Mouse (Mus musculus) erythroblast, embryonic 14.5 days (primary cell): ENCODE results near the gene Slc8a1. TPM values are rescaled to one million over a fixed set of nuclear protein-coding genes. Genes with fewer than 3 reads are reported as not detected.

Experiments
- H3K27me3 ChIP-seq: 2 replicates; pipeline ENCODE4 v1.6.1; 2012; ENCODE audit warnings: inconsistent platforms; ENCODE audit not compliant: control insufficient read depth
- H3K36me3 ChIP-seq: 2 replicates; pipeline ENCODE4 v1.6.1; 2012; ENCODE audit warnings: mild to moderate bottlenecking, inconsistent platforms; ENCODE audit not compliant: control insufficient read depth
- H3K4me1 ChIP-seq: 2 replicates; pipeline ENCODE4 v1.6.1; 2012; ENCODE audit warnings: inconsistent platforms; ENCODE audit not compliant: control insufficient read depth
- H3K4me3 ChIP-seq: replicated peaks from 2 replicates; pipeline ENCODE3; 2012; ENCODE audit warnings: moderate library complexity, mild to moderate bottlenecking, inconsistent platforms
- H3K9me3 ChIP-seq: 2 replicates; pipeline ENCODE4 v1.6.1; 2012; ENCODE audit warnings: low read length, inconsistent platforms, mixed read lengths; ENCODE audit not compliant: control insufficient read depth
- GATA1 ChIP-seq: IDR thresholded peaks from 2 replicates; pipeline ENCODE4 v1.6.1; 2012; ENCODE audit warnings: low read length, inconsistent platforms, mixed read lengths
- TAL1 ChIP-seq: IDR thresholded peaks from 3 replicates; pipeline ENCODE4 v1.6.1; 2012; ENCODE audit warnings: low read length, inconsistent platforms, mixed read lengths
- polyA plus RNA-seq: library from polyadenylated mRNA; stranded (reverse); fragments of >175 nt; gene quantifications from 2 replicates; pipeline ENCODE4 v1.2.3, GENCODE M21; 2012

The Slc8a1 gene
- polyA plus RNA-seq, 1 experiment, result not detected

GRCm38 (mm10) chr17:81403121-81403520 is 335.1 kb downstream of the Slc8a1 start:
- Histone ChIP-seq H3K4me1 (no peaks in the 10 kb centered on the region), H3K27me3 (no peaks in the 10 kb centered on the region), H3K4me3 (no peak overlapping the region), H3K9me3 (0 out of 2 replicates have a peak, but pooled peaks cover 3% of the 10 kb centered on the region), H3K36me3 (no peaks in the 10 kb centered on the region)
- TF ChIP-seq GATA1, result no peak
- no peak for TF ChIP-seq TAL1

GRCm38 (mm10) chr17:81402636-81403035 is 335.5 kb downstream of the Slc8a1 start:
- no peak overlapping the region for H3K4me3 ChIP-seq
- H3K27me3 ChIP-seq, result no peaks in the 10 kb centered on the region
- TF ChIP-seq GATA1 (no peak), TAL1 (no peak)
- H3K4me1 ChIP-seq, result no peaks in the 10 kb centered on the region
- H3K36me3 ChIP-seq, result no peaks in the 10 kb centered on the region
- H3K9me3 ChIP-seq, result 0 out of 2 replicates have a peak, but pooled peaks cover 3% of the 10 kb centered on the region

- no peaks in the 10 kb centered on the region for H3K27me3 ChIP-seq
- no peak overlapping the region for H3K4me3 ChIP-seq
- no peak for TF ChIP-seq GATA1
- TF ChIP-seq TAL1, result no peak
- H3K36me3 ChIP-seq, result no peaks in the 10 kb centered on the region
- H3K4me1 ChIP-seq, result no peaks in the 10 kb centered on the region
- 0 out of 2 replicates have a peak, but pooled peaks cover 3% of the 10 kb centered on the region for H3K9me3 ChIP-seq
Measured at GRCm38 (mm10) chr17:81400377-81400776, 337.8 kb downstream of the Slc8a1 start.

GRCm38 (mm10) chr17:81397434-81397833 is 340.7 kb downstream of the Slc8a1 start:
- H3K36me3 ChIP-seq, result no peaks in the 10 kb centered on the region
- H3K9me3 ChIP-seq, result no peaks in the 10 kb centered on the region
- no peak for TF ChIP-seq GATA1
- no peak for TF ChIP-seq TAL1
- no peaks in the 10 kb centered on the region for H3K27me3 ChIP-seq
- no peaks in the 10 kb centered on the region for H3K4me1 ChIP-seq
- no peak overlapping the region for H3K4me3 ChIP-seq

GRCm38 (mm10) chr17:81394124-81394523 is 344.1 kb downstream of the Slc8a1 start:
- H3K36me3 ChIP-seq, result no peaks in the 10 kb centered on the region
- no peaks in the 10 kb centered on the region for H3K9me3 ChIP-seq
- TF ChIP-seq TAL1 (no peak), GATA1 (no peak)

GRCm38 (mm10) chr17:81393040-81393439 is 345.1 kb downstream of the Slc8a1 start:
- Histone ChIP-seq H3K27me3 (no peaks in the 10 kb centered on the region), H3K36me3 (no peaks in the 10 kb centered on the region), H3K9me3 (peaks cover 2% of the 10 kb centered on the region; the same call in 1 of the 2 replicates), H3K4me3 (no peak overlapping the region), H3K4me1 (no peaks in the 10 kb centered on the region)
- TF ChIP-seq GATA1, result no peak
- no peak for TF ChIP-seq TAL1

More at GRCm38 (mm10) chr17:81394124-81394523, 344.1 kb downstream of the Slc8a1 start:
- no peak overlapping the region for H3K4me3 ChIP-seq
- no peaks in the 10 kb centered on the region for H3K4me1 ChIP-seq
- no peaks in the 10 kb centered on the region for H3K27me3 ChIP-seq

GRCm38 (mm10) chr17:81391478-81391877 is 346.7 kb downstream of the Slc8a1 start:
- no peaks in the 10 kb centered on the region for H3K27me3 ChIP-seq
- H3K4me1 ChIP-seq, result no peaks in the 10 kb centered on the region
- no peak overlapping the region for H3K4me3 ChIP-seq
- no peaks in the 10 kb centered on the region for H3K36me3 ChIP-seq
- no peak for TF ChIP-seq GATA1
- no peak for TF ChIP-seq TAL1
- peaks cover 7% of the 10 kb centered on the region; the same call in 1 of the 2 replicates for H3K9me3 ChIP-seq

GRCm38 (mm10) chr17:81390790-81391189 is 347.4 kb downstream of the Slc8a1 start:
- Histone ChIP-seq H3K27me3 (no peaks in the 10 kb centered on the region), H3K36me3 (no peaks in the 10 kb centered on the region), H3K4me1 (no peaks in the 10 kb centered on the region), H3K9me3 (peaks cover 8% of the 10 kb centered on the region; the same call in 1 of the 2 replicates), H3K4me3 (no peak overlapping the region)
- TF ChIP-seq TAL1, result no peak
- no peak for TF ChIP-seq GATA1

- Histone ChIP-seq H3K36me3 (no peaks in the 10 kb centered on the region), H3K9me3 (peaks cover 8% of the 10 kb centered on the region; the same call in 1 of the 2 replicates), H3K4me1 (no peaks in the 10 kb centered on the region), H3K27me3 (no peaks in the 10 kb centered on the region), H3K4me3 (no peak overlapping the region)
- TF ChIP-seq GATA1 (no peak), TAL1 (no peak)
Measured at GRCm38 (mm10) chr17:81386118-81386517, 352.1 kb downstream of the Slc8a1 start.

GRCm38 (mm10) chr17:81385476-81385875 is 352.7 kb downstream of the Slc8a1 start:
- no peaks in the 10 kb centered on the region for H3K4me1 ChIP-seq
- H3K4me3 ChIP-seq, result no peak overlapping the region
- no peaks in the 10 kb centered on the region for H3K36me3 ChIP-seq
- H3K27me3 ChIP-seq, result no peaks in the 10 kb centered on the region
- H3K9me3 ChIP-seq, result peaks cover 8% of the 10 kb centered on the region; the same call in 1 of the 2 replicates
- TF ChIP-seq GATA1, result no peak
- no peak for TF ChIP-seq TAL1
